Mouse (Mus musculus): ENCODE measurements at regions not wholly inside any gene's neighbourhood (a gene's known extent, or its start where the extent isn't known, plus 50 kb on each side); places are given as distances from the start of the nearest gene placed in this dataset.
"Not testable (repeated sequence)": the region's sequence is repeated elsewhere in the genome, so short reads cannot be mapped to it uniquely, and the experiment has no call there.

DNA sequence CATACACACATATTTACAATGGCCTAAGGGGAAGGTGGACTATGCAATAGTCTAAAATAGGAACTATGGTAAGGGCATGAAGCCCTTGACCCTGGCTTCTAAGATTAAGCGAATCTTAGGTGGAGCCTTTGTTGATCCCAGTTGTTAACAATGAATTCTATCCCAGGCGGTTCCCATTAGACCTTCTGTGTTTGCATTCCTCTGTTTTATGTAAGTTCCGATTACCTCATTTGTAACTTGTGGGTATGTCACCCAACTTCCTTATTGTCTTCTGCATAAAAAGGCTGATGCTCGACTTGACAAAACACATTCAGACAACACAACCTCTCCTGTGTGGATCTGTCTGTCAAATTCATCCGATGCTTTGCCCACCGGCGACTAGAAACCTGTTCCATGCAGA, 335.6 kb downstream of the Gm11232 start:
- not testable (repeated sequence) for DNase-seq (ENCODE audit: low spot score in 2 of 2)

DNA sequence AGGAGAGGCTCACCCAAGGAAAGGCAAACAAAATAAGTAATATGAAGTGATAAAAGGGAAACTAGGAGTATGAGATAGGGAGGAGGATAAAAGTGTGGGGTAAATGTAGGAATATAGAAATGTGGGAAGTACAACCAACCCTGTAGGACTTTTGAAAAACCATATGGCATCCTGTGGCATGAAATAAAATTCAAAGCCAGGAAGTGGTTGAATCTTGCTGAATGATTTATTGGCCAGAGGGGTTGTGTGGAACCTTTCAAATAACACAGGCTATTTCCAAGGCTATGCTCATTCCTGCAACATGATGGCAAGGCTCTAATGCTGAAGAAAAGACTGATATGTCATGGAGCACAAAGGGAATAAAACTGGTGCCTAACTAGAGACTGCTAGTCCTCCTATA, 347.9 kb downstream of the Gm11232 start:
- DNase-seq (ENCODE audit: low spot score in 2 of 2) = no peak

DNA sequence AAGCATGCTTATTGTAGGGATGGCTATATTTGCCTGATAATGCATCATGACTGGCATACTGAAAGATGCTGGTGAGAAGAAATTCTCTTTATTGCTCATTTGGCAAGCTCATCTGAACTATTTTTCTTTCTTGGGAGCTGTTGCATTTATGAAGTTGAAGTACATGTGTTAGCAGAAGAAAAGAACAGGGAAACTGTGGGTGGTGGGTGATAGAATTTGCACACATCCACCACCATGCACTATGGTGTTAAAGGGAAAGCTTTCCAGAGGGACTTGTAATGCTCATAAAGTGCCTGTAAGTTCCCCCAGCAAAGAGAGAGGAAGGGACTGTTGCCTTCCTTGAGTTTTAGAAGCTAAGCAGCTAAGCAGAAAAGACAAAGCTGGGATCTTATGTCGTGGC, 367.3 kb downstream of the Gm11232 start:
- DNase-seq (ENCODE audit: low spot score in 2 of 2) = no peak

DNA sequence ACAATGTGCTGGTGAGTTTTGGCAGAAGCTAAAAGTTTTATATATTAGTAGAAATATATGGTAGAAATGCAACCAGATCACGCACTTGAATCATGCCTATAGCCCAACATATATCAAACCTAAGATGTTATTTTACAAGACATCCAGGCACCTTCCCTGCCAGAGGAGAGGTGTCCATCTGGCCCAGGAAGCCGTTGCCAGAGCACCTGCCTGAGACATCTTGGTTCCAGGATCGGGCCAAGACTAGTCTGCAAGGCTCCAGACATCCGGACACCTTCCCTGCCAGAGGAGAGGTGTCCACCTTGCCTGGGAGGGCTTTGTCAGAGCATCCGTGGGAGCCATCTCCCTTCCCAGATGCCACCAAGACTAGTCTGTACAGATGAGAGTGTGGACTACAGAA, 388.5 kb downstream of the Gm11232 start:
- no peak for DNase-seq (ENCODE audit: low spot score in 2 of 2)

DNA sequence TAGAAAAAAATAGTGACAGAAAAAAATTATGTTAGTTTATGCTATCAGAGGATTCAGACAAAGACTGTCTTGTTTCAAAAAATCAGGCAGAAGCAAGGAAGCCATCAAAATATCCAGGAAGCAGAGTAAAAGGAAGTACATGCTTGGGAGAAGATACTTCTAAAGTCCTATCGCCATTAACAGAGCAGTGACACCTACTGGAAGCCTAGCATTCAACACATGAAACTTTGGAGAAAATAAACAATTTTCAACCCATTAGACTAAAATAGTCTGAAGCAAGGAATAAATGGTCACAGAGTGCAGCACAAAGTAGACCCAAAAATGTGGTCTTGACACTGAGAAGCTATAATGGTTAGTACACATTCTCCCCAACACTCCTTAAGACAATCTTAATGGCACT, 394.0 kb downstream of the Gm11232 start:
- DNase-seq (ENCODE audit: low spot score in 2 of 2) = no peak

DNA sequence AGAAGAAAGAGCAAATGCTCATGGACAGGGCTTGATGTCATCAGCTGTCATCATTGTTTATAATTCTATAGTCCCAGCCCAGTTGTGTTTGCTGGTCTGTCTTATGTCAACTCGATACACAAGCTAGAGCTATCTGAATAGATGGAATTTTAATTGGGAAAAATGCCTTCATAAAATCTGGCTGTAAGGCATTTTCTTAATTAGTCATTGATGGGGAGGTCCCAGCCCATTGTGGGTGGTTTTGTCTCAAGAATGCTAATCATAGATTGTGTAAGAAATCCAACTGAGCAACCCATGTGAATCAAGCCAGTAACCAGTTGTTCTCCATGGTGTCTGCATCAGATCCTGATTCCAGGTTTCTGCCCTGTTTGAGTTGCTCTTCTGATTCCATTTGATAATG, 400.1 kb downstream of the Gm11232 start:
- DNase-seq (ENCODE audit: low spot score in 2 of 2) = no peak

DNA sequence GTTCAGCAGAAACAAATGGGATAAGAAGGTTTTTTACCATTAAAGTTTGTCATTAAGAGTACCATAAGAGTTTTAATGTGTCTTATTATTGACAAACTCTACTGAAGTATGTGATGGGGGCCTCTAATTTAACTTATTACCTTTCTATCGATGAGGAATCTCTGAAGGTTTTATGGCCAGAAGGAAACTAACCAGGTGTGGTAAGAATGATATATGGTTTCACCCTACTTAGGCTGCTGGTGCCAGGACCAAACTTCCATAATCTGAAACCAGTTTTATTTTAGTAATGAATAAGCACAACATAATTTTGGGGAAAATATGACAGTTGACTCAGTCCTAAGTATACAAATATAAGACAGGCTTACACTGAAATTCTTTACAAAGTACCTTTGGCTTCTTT, 401.1 kb downstream of the Gm11232 start:
- no peak for DNase-seq (ENCODE audit: low spot score in 2 of 2)

DNA sequence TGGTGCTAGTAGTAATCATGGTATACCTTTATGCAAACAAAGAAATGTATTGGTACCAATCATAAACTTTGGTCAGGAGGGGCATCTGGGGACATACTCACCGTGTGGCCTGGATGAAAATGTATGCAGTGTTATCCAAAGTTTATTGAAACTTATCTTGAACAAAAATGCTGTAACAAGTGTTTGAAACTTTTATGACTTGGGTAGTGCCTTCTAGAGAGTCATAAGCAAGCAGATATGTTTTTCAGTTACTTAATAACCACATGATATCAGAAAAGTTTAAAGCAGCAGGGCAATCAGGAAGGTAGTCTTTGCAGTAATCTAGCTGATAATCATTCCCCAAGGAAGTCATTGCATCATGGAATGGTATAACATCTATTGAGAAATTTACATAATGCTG, 401.5 kb downstream of the Gm11232 start:
- DNase-seq (ENCODE audit: low spot score in 2 of 2) = no peak

DNA sequence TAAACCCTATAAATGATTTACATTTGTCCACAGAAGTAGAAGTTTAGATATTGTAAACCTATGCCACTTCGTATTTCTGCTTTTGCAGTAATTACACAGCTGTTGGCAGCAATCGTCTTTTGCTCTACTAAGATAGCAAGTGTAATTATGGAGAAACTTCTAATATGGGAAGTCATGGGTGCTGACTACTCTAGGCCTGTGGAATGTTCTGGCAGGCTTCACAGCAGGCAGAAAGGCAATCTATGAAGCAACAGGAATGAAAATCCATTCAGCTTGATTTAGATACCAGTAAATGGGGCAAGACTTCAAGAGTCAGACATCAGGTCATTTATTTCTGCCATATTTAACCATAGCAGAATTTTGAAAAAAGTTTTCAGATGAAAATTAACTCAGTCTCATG, 405.9 kb downstream of the Gm11232 start:
- no peak for DNase-seq (ENCODE audit: low spot score in 2 of 2)

DNA sequence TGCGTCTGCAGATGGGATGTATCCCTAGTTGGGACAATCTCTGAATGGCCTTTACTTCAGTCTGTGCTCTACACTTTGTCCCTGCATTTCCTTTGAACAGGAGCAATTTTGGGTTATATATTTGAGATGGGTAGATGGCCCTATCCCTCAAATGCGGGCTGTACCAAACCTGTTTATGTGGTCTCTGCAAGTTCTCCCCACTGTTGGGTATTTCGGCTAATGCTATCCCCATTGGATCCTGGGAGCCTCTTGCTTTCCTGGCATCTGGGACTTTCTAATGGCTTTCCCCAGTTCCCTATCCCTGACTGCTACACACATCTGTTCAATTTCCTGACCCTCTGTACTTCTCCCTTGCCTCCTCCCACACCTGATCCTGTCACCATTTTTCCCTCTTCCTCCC, 414.7 kb downstream of the Gm11232 start:
- DNase-seq (ENCODE audit: low spot score in 2 of 2) = no peak

DNA sequence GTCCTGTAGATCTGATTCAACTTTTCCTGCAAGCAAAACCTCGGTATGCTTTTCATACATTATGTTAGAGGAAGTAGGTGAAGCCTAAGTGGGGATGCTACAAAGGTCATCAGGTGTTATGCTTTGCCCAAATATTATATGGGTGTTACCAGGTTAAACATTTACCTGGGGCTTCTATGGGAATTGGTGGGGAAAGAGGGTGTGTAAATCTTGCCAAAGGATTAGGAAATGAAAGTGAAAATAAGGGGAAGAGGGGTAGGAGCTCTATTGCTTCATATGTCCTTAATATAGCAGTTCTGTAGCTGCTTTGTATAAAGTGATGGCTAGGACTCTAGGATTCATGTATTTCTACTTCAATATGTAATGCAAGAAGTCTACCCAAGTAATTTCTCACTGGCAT, 419.2 kb downstream of the Gm11232 start:
- no peak for DNase-seq (ENCODE audit: low spot score in 2 of 2)

DNA sequence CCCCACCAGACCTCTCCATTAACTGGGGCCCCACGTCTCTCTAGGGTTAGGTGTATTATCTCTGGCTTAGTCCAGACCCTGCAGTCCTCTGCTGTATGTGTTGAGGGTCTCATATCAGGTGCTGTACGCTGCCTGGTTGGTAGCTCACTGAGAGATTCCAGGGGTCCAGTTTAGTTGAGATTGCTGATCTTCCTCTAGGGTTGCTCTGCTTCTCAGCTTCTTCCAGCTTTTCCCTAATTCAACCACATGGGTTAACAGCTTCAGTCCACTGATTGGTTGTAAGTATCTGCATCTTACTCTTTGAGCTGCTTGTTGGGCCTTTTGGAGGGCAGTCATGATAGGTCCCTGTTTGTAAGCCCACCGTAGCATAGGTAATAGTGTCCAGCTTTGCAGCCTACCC, 425.1 kb downstream of the Gm11232 start:
- DNase-seq (ENCODE audit: low spot score in 2 of 2) = no peak

DNA sequence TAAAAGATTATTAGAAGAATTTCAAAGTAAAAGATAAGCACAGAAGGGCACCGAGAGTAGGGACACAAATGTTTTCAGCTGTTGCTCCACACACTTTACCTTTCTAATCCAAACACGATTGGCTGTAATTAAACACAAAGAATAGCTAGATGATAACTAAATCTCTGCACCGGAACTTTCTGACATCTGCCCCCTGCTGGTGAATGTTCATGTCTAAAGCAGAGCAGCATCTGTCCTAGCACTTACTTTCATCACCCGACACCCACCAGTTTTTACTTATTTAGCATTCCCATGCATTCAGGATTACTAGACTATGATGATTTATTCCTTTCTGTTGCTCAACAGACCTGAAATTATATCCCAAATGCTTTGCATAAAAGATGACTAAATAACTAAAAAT, 425.7 kb downstream of the Gm11232 start:
- peak in 1 of 2 experiments; percentile 1 for DNase-seq (ENCODE audit: low spot score in 2 of 2)

DNA sequence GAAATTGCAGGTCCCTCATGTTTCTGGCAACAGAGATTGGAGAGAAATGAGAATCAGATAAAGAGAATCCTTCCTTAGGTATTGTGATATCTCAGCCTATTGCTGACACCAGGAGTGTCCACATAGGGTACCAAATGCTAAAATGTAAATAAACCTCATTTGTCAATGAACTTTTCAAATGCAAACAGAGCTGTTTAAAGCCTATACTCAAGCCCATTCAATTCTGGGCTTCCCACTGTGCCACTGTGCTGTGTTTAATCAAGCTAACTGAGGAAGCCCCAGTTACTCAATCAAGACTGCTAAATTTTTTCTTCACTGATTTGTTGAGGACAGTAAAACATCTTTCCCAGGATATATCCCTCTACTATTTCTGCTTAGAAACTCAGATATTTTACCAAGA, 441.2 kb downstream of the Gm11232 start:
- DNase-seq (ENCODE audit: low spot score in 2 of 2) = no peak

DNA sequence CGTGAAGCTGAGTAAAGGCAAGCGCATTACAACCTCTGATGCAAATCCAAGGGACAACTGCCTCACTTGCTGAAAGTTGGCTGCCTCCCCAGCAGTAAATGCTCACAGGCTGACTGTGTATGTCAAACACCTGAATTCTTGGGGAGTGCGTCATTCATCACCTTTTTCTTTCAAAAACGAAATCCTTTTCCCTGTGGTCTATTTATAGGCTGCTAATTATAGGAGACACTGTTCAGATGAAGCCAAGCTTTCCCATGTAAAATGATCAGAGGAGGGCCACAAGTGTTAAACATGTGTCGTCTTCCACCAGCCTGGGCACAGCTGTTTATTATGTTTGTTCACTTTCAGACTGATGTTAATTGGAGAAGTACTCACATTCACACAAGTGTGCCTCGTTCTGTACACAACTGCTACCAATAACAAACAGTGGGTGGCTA, 450.6 kb downstream of the Gm11232 start:
- no peak for DNase-seq (ENCODE audit: low spot score in 2 of 2)

DNA sequence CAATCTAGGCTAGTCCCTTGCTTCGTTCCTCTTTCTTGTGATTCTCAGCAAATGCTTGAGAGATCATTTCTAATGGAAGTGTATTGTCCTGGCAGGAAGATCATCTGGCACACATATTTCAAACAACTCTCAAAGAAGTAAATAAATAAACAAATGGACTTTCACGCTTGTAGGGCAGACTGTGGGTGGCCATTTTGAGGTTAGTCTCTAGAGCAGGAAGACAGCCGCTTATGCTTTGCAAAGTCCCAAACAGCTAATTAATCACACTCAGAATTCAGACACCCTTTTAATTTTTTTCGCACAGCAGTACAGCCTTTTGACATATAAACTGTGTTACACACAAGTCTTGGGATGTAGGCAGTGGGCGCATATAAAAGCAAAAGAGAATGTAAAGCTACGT, 451.1 kb downstream of the Gm11232 start:
- no peak for DNase-seq (ENCODE audit: low spot score in 2 of 2)

DNA sequence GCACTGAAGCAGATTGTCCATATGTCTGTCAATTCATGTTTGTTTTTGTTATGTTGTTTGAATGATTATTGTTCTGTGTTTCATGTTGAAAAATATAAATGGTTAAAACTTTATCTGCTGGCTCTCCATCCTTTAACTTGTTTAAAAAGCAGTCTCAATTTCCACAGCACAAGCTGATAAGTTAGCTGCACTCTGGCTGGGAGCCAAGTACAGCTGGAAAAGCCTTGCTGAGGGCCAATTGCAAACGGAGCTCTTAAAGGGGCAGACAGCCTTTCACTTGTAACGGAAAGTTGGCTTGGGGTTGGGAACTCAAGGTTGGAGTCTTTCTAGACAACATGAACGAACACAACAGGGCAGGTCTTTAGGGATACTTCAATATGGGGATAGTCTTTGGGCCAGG, 462.0 kb downstream of the Gm11232 start:
- not testable (repeated sequence) for DNase-seq (ENCODE audit: low spot score in 2 of 2)

DNA sequence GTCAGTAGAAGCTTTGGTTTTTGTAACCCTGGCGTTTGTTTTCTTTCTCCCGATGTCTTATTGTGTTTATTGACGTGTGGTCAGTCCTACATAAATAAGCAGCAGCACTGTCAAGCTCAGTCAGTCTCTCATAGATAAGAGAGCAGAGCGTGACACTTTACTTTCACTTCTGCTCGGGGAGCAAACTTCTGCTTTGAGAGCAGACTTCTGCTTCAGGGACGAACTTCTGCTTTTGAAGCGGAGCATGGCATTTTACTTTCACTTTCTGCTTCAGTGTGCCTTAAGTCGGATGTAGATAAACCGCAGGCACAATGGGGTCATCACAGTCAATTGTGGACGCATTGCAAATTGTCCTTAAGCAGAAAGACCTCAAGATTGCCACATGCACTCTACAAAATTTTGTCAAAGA, 466.0 kb downstream of the Gm11232 start:
- DNase-seq (ENCODE audit: low spot score in 2 of 2) = peak in 1 of 2 experiments; percentile 25

DNA sequence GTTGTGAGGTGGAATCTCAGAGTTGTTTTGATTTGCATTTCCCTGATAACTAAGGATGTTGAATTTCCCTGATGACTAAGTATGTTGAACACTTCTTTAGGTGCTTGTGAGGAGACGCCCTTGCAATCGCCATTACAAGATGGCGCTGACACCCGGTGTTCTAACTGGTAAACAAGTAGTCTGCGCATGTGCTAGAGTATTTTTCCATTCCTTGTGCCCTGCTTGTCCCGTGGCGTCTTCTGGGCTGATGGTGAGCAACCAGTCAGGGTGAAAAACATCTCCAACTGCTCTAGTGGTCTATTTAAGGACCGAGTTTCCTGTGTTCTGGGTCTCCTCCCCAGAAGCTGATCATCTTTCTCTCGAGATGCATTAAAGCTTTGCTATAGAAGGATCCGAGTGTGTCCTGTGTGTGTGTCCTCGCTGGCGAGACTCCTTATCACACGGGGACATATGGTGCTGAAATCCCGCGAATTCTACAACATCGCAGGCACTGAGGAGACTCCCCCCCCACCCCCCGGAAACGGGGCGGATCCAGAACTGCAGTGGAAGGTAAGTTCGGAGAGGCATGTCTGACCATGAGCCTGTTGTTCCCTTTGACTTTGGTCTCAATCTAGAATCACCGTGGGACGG, 466.5 kb downstream of the Gm11232 start:
- DNase-seq (ENCODE audit: low spot score in 2 of 2) = peak; percentile 12 to 32

DNA sequence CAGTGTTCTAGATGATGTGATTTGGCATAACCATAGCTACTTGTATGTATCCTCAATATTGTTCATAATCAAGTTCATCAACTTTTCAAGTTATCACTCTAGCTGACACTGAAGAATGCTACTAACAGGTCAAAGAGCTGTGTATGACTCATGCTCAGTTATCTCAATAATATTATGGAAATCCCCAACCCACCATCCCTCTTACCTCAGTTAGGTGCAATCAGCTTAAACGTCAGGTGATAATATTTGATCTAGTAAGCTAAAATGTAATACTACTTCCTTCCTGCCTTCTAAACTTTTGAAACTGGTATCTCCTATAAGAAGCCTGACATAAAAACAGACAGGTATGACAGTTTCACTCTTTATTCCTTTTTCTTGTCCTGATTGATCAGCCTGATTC, 474.6 kb downstream of the Gm11232 start:
- no peak for DNase-seq (ENCODE audit: low spot score in 2 of 2)

DNA sequence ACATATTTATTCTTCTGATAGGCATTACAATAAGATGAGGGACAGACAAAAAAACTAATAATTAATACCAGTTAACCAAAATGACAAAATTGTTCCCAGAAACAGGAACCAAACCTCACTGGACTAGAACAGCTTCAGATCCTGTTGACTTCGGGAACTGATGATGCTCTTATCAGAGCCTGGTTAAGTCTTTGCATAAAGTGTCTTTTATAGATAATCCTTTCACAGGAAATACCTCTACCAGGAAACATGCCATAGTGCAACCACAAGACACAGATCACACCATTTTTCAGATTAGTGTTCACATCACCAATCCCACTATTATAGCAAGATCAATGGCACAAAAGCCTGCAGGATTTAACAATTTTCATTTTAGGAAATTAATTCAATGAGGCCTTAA, 478.1 kb downstream of the Gm11232 start:
- DNase-seq (ENCODE audit: low spot score in 2 of 2) = no peak

DNA sequence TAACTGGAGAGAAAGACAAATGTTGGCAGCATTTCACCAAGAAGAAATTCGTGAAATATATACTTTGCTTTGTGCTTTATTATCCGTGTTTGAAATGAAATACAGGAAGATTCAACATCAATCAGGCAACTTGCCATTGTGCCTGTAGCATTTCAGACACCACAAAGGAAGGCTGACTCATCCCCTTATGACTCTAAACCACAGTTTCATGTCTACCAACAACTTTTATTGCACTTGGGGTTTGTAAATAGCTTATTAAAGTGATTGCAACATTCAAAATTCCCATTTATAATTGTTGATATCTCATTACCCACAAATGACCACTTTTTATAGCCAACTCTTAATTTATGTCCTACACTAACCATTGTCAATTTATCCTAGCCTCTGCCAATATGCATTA, 497.9 kb downstream of the Gm11232 start:
- DNase-seq (ENCODE audit: low spot score in 2 of 2) = no peak

DNA sequence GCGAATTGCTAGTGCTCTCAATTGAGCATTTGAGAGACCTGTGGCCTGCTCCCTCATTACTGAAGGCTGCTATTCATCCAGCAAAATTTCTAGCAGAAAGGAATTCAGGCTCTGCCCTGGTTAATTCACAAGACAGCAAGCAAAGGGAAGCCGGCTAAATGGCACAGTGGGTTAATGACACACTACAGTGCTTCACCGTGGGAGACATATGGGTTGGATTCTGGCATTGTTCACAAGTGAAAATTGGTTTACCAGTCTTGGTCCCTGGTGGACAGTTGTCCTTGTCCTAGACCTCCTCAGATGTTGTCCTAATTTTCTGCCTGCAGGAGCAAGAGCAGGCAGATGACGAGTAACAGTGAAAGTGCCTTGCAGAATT, 527.3 kb downstream of the Gm11232 start:
- DNase-seq (ENCODE audit: low spot score in 2 of 2) = no peak

DNA sequence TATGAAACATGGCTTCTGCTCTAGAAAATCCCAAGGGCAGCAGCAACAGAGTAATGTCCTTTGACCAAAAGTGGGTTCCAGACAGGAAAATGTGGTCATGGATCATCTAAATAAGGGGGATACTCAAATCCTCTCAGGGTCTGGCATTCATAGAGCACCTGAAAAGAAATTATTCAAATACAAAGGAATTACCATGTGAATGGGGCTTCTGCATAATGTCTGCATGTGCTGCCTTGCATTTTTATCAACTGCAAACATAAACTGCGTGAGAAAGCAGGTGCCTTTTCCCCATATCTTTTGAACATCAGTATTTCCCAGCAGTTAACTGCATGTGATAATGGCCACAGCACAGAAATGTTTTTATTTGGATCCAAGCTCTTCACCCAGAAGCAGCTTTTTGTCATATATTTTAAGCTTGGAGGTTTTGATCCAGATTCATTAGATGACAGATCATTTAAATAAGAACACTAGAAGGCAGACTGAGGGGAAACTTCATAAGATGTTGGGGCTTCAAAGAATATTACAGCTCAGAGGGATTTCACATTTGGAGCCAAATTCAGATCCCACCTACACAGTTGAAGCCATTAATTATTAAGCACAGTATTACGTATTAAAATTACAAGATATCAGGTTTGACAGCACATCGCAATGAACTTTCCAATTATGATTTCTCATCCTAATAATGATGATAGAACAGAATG, 527.8 kb downstream of the Gm11232 start:
- no peak for DNase-seq (ENCODE audit: low spot score in 2 of 2)
